Mouse (Mus musculus) megakaryocyte-erythroid progenitor cell, adult 5-6 weeks (primary cell): ENCODE data around the gene Izumo1. TPM values are rescaled to one million over a fixed set of nuclear protein-coding genes. Genes with fewer than 3 reads are reported as not detected.

ENCODE experiments used
- ATAC-seq: replicated peaks from 2 replicates; pipeline ENCODE4 v1.8.0; 2016; ENCODE audit warnings: mild to moderate bottlenecking, inconsistent platforms; ENCODE audit not compliant: severe bottlenecking, poor library complexity, low FRiP score, low TSS enrichment
- total RNA-seq, 2 experiments: library from RNA; stranded (forward) in 1 of 2; stranded (reverse) in 1 of 2; fragments of 200-1000, 215-1000 nt in 1 of 2; fragments of >200 nt in 1 of 2; fragmentation: Nextera tagmentation in 1 of 2; gene quantifications; 2 replicates each; pipeline ENCODE4 v1.2.3; 2014 to 2017

Gene Izumo1
- not detected in 2 replicates for total RNA-seq (2014; fragmentation: Nextera tagmentation)
- not detected in 2 replicates for total RNA-seq (2017)

- ATAC-seq = no peak
Observed at GRCm38 (mm10) chr7:45621443-45621842, at the start of gene Izumo1. TSS of gene Izumo1 (plus strand) at chr7:45621811.

GRCm38 (mm10) chr7:45571966-45572365 lies 49.6 kb upstream of the Izumo1 start:
- ATAC-seq = no peak

- no peak for ATAC-seq
Observed at GRCm38 (mm10) chr7:45573954-45574353, 47.7 kb upstream of the Izumo1 start.

GRCm38 (mm10) chr7:45574472-45575379 lies 46.9 kb upstream of the Izumo1 start:
- ATAC-seq = no peak

- ATAC-seq = no peak
Observed at GRCm38 (mm10) chr7:45585923-45586322, 35.7 kb upstream of the Izumo1 start.

- ATAC-seq = no peak
Observed at GRCm38 (mm10) chr7:45587631-45588592, 33.7 kb upstream of the Izumo1 start.

- ATAC-seq = peak; percentile 89
Observed at GRCm38 (mm10) chr7:45589173-45589572, 32.4 kb upstream of the Izumo1 start.

GRCm38 (mm10) chr7:45589898-45590297 lies 31.7 kb upstream of the Izumo1 start:
- ATAC-seq = no peak

- ATAC-seq = no peak
Observed at GRCm38 (mm10) chr7:45590874-45591273, 30.7 kb upstream of the Izumo1 start.

GRCm38 (mm10) chr7:45591880-45592279 lies 29.7 kb upstream of the Izumo1 start:
- no peak for ATAC-seq

- ATAC-seq = peak; percentile 39; the same call in 1 of the 2 replicates
Observed at GRCm38 (mm10) chr7:45593118-45593815, 28.3 kb upstream of the Izumo1 start.

- ATAC-seq = no peak
Observed at GRCm38 (mm10) chr7:45595176-45595575, 26.4 kb upstream of the Izumo1 start.

- ATAC-seq = peak; percentile 52; the same call in 1 of the 2 replicates
Observed at GRCm38 (mm10) chr7:45596107-45596506, 25.5 kb upstream of the Izumo1 start.

- ATAC-seq = no peak
Observed at GRCm38 (mm10) chr7:45597013-45597412, 24.6 kb upstream of the Izumo1 start.

GRCm38 (mm10) chr7:45597527-45597926 lies 24.1 kb upstream of the Izumo1 start:
- no peak for ATAC-seq

- ATAC-seq = no peak
Observed at GRCm38 (mm10) chr7:45598960-45599879, 22.4 kb upstream of the Izumo1 start.

GRCm38 (mm10) chr7:45605704-45606289 lies 15.8 kb upstream of the Izumo1 start:
- no peak for ATAC-seq

- no peak for ATAC-seq
Observed at GRCm38 (mm10) chr7:45609511-45609910, 12.1 kb upstream of the Izumo1 start.
